Mouse (Mus musculus) lung, embryonic 14.5 days (tissue): ENCODE results near the gene Smim7. TPM values are rescaled to one million over a fixed set of nuclear protein-coding genes. Genes with fewer than 3 reads are reported as not detected.

Source experiments
- ATAC-seq: fragments of 200-750 bp; cut with Nextera tagmentation; 2 replicates; pipeline ENCODE4 v1.8.0; 2017; ENCODE audit warnings: mild to moderate bottlenecking, moderate TSS enrichment, moderate library complexity; ENCODE audit not compliant: insufficient read depth
- DNase-seq: peaks from one replicate; pipeline ENCODE4 v3.0.0-alpha.2; 2015
- H3K27ac ChIP-seq: fragments of 300-500 bp; sonication (generic); 2 replicates; pipeline ENCODE4 v1.5.1; 2014; ENCODE audit warnings: low read depth, mild to moderate bottlenecking, moderate library complexity
- H3K27me3 ChIP-seq: fragments of 300-500 bp; sonication (generic); 2 replicates; pipeline ENCODE4 v1.6.1; 2014; ENCODE audit warnings: low read length, control low read depth; ENCODE audit not compliant: insufficient read depth
- H3K36me3 ChIP-seq: fragments of 300-500 bp; sonication (generic); 2 replicates; pipeline ENCODE4 v1.6.1; 2014; ENCODE audit warnings: control low read depth; ENCODE audit not compliant: insufficient read depth
- H3K4me1 ChIP-seq: fragments of 300-500 bp; sonication (generic); 2 replicates; pipeline ENCODE4 v1.6.1; 2014; ENCODE audit warnings: antibody characterized with exemption, control low read depth; ENCODE audit not compliant: insufficient read depth
- H3K4me2 ChIP-seq: fragments of 300-500 bp; sonication (generic); 2 replicates; pipeline ENCODE4 v1.6.1; 2014; ENCODE audit warnings: mild to moderate bottlenecking
- H3K4me3 ChIP-seq: fragments of 300-500 bp; sonication (generic); 2 replicates; pipeline ENCODE4 v1.5.1; 2014; ENCODE audit warnings: low read depth, low read length
- H3K9ac ChIP-seq: fragments of 300-500 bp; sonication (generic); 2 replicates; pipeline ENCODE4 v1.6.1; 2014
- H3K9me3 ChIP-seq: fragments of 300-500 bp; sonication (generic); 2 replicates; pipeline ENCODE4 v1.6.1; 2016; ENCODE audit warnings: low read depth, low read length, control low read depth
- CTCF ChIP-seq: IDR thresholded peaks from 2 replicates; pipeline ENCODE4 v1.5.1; 2016; ENCODE audit warnings: antibody characterized with exemption, low read depth
- WGBS: fragments of 180-500 bp; shearing (Covaris S2); extraction: QIAGEN DNeasy Blood & Tissue Kit; methylation state at CpG from one replicate; pipeline ENCODE4 v1.1.7; 2014; 5-methylcytosine and 5-hydroxymethylcytosine counted together
- microRNA-seq: library from miRNA; unstranded; fragments of <30 nt; microRNA quantifications from one replicate; pipeline ENCODE4, GENCODE M21; 2016; ENCODE audit warnings: borderline number of aligned reads
- polyA plus RNA-seq: library from polyadenylated mRNA; unstranded; fragments of >200 nt; fragmentation: Nextera tagmentation; extraction: Ambion mirVana; gene quantifications from 2 replicates; pipeline ENCODE4 v1.2.1, GENCODE M21; 2014

Smim7 gene
- polyA plus RNA-seq, 1 experiment from 2014 or later, result 121 TPM

- ATAC-seq (peak; percentile 0; the same call in 1 of the 2 replicates), DNase-seq (peak; percentile 16)
- peak overlapping the region; percentile 96 for H3K9ac ChIP-seq
- 2% methylated on average over 27 of the region's 27 CpGs for WGBS
- H3K4me1 ChIP-seq, result no peaks in the 10 kb centered on the region
- H3K36me3 ChIP-seq, result peaks cover 15% of the 10 kb centered on the region
- peak overlapping the region; percentile 98 for H3K4me3 ChIP-seq
- peak overlapping the region; percentile 69 for H3K27ac ChIP-seq
- H3K9me3 ChIP-seq, result no peaks in the 10 kb centered on the region
- peak overlapping the region; percentile 72 for H3K4me2 ChIP-seq
- no peak for TF ChIP-seq CTCF
- H3K27me3 ChIP-seq, result no peaks in the 10 kb centered on the region
Measured at GRCm38 (mm10) chr8:72547122-72547801, 23.6 kb downstream of the Smim7 start.

DNA sequence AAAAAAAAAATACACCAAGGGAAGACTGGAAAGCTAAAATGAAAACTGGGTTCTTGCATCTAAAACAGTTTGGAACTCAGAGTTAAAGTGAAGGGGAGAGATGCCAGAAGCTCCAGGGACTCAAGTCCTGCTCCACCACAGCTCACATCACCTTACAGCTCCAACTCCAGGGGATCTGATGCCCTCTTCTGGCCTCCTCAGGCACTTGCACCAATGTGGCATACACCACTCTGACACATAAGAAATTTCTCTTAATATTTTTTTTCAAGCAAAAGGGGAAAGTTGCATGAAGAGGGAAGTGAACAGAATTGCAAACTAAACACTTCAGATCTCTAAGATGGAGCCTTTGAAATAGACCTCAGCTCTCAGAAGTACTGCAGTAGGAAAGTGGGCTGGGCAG, 31.7 kb downstream of the Smim7 start:
- H3K4me1 ChIP-seq, result no peaks in the 10 kb centered on the region
- peaks cover 7% of the 10 kb centered on the region for H3K36me3 ChIP-seq
- ATAC-seq (no peak), DNase-seq (no peak)
- H3K4me3 ChIP-seq, result no peak overlapping the region
- H3K4me2 ChIP-seq, result no peak overlapping the region
- no peak overlapping the region for H3K9ac ChIP-seq
- no peaks in the 10 kb centered on the region for H3K27me3 ChIP-seq
- no peaks in the 10 kb centered on the region for H3K9me3 ChIP-seq
- TF ChIP-seq CTCF, result no peak; the same call in 1 of the 2 replicates
- no peak overlapping the region for H3K27ac ChIP-seq

DNA sequence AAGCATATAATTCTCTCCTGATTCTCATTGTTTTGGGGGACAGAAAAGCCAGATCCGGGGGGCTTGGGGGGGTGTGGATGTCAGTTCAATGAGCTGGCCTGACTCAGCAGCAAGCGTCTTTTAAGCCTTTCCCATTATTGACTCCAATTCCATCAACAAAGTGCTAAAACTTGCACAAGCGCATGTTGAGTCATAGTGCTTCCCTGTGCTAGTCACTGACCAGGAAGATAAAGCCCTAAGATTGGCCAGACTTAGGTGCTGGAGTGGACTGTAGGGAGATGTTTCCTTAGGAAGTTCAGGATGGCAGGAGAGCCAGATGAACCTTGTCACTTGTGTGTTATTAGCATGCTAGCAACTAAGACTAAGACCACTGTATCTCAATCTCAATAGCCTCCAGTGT, 36.0 kb downstream of the Smim7 start:
- no peak for ATAC-seq

GRCm38 (mm10) chr8:72532103-72532502, 38.8 kb downstream of the Smim7 start:
- Histone ChIP-seq H3K4me2 (no peak overlapping the region), H3K4me3 (no peak overlapping the region), H3K9me3 (no peaks in the 10 kb centered on the region), H3K4me1 (no peaks in the 10 kb centered on the region), H3K9ac (no peak overlapping the region), H3K27me3 (no peaks in the 10 kb centered on the region), H3K36me3 (no peaks in the 10 kb centered on the region), H3K27ac (no peak overlapping the region)
- no peak for ATAC-seq
- 96% methylated on average over 1 of the region's 1 CpGs for whole genome bisulfite sequencing
- DNase-seq, result no peak
- TF ChIP-seq CTCF, result no peak

More for the DNA sequence above, 36.0 kb downstream of the Smim7 start:
- Histone ChIP-seq H3K4me2 (no peak overlapping the region), H3K4me3 (no peak overlapping the region), H3K9ac (no peak overlapping the region), H3K27ac (no peak overlapping the region), H3K9me3 (no peaks in the 10 kb centered on the region), H3K36me3 (no peaks in the 10 kb centered on the region), H3K4me1 (no peaks in the 10 kb centered on the region), H3K27me3 (no peaks in the 10 kb centered on the region)
- no peak for DNase-seq
- no peak for TF ChIP-seq CTCF
- 97% methylated on average over 3 of the region's 3 CpGs for WGBS

- Histone ChIP-seq H3K27ac (no peak overlapping the region), H3K9me3 (no peaks in the 10 kb centered on the region), H3K9ac (no peak overlapping the region), H3K27me3 (no peaks in the 10 kb centered on the region), H3K36me3 (no peaks in the 10 kb centered on the region), H3K4me3 (no peak overlapping the region), H3K4me1 (no peaks in the 10 kb centered on the region), H3K4me2 (no peak overlapping the region)
- TF ChIP-seq CTCF, result no peak
- ATAC-seq (no peak), DNase-seq (no peak)
Measured at GRCm38 (mm10) chr8:72521888-72522287, 49.0 kb downstream of the Smim7 start.

GRCm38 (mm10) chr8:72517421-72517988, 53.4 kb downstream of the Smim7 start:
- 60% methylated on average over 7 of the region's 7 CpGs for WGBS
- H3K27ac ChIP-seq, result no peak overlapping the region
- no peaks in the 10 kb centered on the region for H3K9me3 ChIP-seq
- H3K4me1 ChIP-seq, result no peaks in the 10 kb centered on the region
- ATAC-seq (no peak), DNase-seq (no peak)
- H3K27me3 ChIP-seq, result no peaks in the 10 kb centered on the region
- no peak overlapping the region for H3K9ac ChIP-seq
- peaks cover 7% of the 10 kb centered on the region; the same call in 1 of the 2 replicates for H3K36me3 ChIP-seq
- TF ChIP-seq CTCF, result no peak
- no peak overlapping the region for H3K4me3 ChIP-seq
- H3K4me2 ChIP-seq, result no peak overlapping the region

Small RNA genes lying within 50 kb of the gene (microRNA-seq; reads per million reads assigned to microRNA genes)
- not detected for gene Gm28019

Other genes with a start within 250 kb of the Smim7 start
- gene Eps15l1, start 149.6 kb downstream of the Smim7 start, polyA plus RNA-seq, result 68.6 and 69.4 TPM in 2 replicates
- 1.0 and 1.9 TPM in 2 replicates for gene Calr3, start 127.2 kb downstream of the Smim7 start, polyA plus RNA-seq
- 13.6 and 17.2 TPM in 2 replicates for gene 1700030K09Rik, start 127.2 kb downstream of the Smim7 start, polyA plus RNA-seq
- 71.6 and 80.2 TPM in 2 replicates for gene Cherp, start 95.9 kb downstream of the Smim7 start, polyA plus RNA-seq
- 21.5 and 24.4 TPM in 2 replicates for gene Slc35e1, start 78.5 kb downstream of the Smim7 start, polyA plus RNA-seq
- gene Med26, start 22.8 kb downstream of the Smim7 start, polyA plus RNA-seq, result 16.7 and 17.5 TPM in 2 replicates
- gene Tmem38a, start 967 bp upstream of the Smim7 start, polyA plus RNA-seq, result 12.7 and 18.3 TPM in 2 replicates
- 0.03 TPM in 1 of 2 replicates, not detected in the other for gene Nwd1, start 75.6 kb upstream of the Smim7 start, polyA plus RNA-seq
- 172 and 179 TPM in 2 replicates for gene Sin3b, start 152.2 kb upstream of the Smim7 start, polyA plus RNA-seq
- 3.4 and 3.8 TPM in 2 replicates for gene F2rl3, start 190.8 kb upstream of the Smim7 start, polyA plus RNA-seq